Mouse (Mus musculus): ENCODE data around the gene Galns. TPM values are rescaled to one million over a fixed set of nuclear protein-coding genes. Genes with fewer than 3 reads are reported as not detected.
A peak's percentile ranks its signal among the peaks of the same experiment; 100 is the strongest.

Galns gene
- polyA plus RNA-seq, 1 experiment from 2014 or later: 8.0 TPM

DNA sequence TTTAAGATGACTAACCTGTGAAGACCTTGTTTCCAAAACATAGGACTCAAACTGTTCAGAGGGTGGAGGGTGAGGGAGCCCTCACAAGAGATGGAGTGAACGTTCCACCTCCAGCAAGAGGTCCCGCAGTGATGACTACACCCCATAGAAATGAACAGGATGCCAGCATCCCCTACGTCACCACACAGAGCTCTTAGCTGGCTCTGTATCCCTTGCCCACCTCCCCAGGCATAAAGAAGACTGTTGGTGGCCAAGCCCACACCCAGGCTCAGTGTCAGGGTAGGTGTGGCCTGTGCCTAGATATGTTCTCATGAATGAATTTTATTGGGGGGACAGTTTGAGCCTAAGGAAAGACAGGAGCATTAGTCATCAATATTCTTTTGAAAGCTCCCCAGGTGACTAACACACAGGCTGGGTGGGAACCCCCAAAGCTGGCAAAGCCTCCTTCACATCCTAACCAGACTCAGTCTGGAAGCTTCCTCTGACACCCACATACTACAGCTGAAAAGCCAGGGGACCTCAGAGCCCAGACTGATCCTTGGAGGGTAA is 62.3 kb downstream of the Galns start:
- Histone ChIP-seq H3K4me2 (peak overlapping the region; percentile 95), H3K36me3 (no peaks in the 10 kb centered on the region), H3K4me1 (replicated peaks) (peaks cover 57% of the 10 kb centered on the region), H3K9ac (no peak overlapping the region), H3K27me3 (no peaks in the 10 kb centered on the region), H3K27ac (peak overlapping the region; percentile 85; the same call in 1 of the 2 replicates), H3K9me3 (replicated peaks) (no peaks in the 10 kb centered on the region), H3K4me3 (peak overlapping the region; percentile 79)
- WGBS: 63% methylated on average over 3 of the region's 3 CpGs
- ATAC-seq (replicated peaks; ENCODE audit: insufficient number of reproducible peaks, insufficient read depth, low FRiP score, low read depth): no peak

DNA sequence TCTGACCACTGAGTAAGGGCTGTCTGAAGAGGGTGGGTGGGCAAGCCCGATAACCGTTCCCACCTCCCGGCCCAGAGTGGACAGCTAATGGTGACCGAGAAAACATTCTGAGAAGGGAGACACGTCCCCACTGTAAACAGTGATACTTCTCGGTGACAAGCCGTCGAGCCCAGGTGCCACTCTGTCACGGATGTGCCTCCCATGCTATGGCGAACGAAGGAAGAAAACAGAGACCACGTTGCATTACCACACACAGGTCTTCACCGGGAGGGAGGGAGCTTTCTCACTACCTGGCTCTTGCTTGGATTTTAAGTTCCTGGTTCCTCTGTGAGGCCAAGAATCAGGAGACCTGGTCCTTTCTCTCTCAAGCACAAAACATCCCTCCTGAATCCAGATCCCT is 62.9 kb downstream of the Galns start:
- ATAC-seq (replicated peaks; ENCODE audit: insufficient number of reproducible peaks, insufficient read depth, low FRiP score, low read depth): no peak
- Histone ChIP-seq H3K36me3 (no peaks in the 10 kb centered on the region), H3K27ac (peak overlapping the region; percentile 72), H3K4me1 (replicated peaks) (peaks cover 57% of the 10 kb centered on the region), H3K4me2 (peak overlapping the region; percentile 95), H3K4me3 (peak overlapping the region; percentile 79; the same call in 1 of the 2 replicates), H3K9me3 (replicated peaks) (no peaks in the 10 kb centered on the region), H3K9ac (peak overlapping the region; percentile 26), H3K27me3 (no peaks in the 10 kb centered on the region)
- 66% methylated on average over 13 of the region's 13 CpGs for WGBS

DNA sequence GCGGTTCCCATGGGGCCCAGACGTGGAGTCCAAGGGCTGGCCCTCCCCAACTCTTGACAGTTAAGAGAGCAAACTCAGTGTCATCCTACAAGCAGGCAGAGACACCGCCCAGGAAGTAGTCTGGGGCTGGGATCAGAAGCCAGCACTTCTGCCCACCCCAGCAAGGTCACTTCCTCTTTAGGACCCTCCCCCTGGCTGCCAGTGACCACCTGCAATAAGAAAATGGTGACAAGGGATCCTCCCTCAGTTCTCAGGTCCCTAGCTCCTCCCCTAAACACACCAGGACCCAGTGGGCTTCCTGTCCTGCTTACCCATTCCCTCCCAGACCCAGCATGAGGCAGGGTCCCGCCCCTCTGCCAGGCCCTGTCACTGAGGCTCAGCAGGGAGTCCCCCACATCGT is 63.4 kb downstream of the Galns start:
- no peak for ATAC-seq (replicated peaks; ENCODE audit: insufficient number of reproducible peaks, insufficient read depth, low FRiP score, low read depth)

DNA sequence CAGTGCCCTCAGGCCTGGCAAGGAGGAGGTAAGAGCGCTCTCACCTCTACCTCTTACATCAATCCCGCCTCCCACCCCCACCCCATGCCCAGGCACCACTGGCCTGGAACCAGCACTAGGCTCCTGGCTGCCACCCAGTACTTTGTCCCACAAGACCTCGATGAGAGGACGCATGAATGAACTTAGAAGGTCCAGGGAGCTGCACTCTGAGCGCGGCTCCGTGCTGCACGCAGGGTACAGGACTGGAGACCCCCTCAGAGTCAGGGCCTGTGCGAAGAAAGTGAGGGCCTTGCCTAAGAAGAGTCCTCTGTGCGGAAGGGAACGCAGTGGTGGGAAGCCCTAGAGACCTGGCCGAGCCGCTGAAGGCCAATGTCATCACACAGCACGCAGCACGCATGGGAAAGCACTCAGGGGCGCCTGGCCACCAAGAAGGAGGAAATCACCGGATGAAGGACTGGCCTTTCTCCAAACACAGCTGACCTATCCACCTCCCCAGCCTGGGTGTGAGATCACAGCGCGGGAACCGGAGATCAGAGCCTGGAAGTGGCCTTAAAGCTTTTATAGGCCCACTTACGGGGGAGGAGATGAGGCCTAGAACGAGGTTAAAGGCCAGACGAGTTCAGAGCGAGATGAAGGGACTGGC is 64.3 kb downstream of the Galns start:
- H3K4me1 ChIP-seq (replicated peaks): peaks cover 57% of the 10 kb centered on the region

More for the DNA sequence above, 63.4 kb downstream of the Galns start:
- WGBS: 39% methylated on average over 5 of the region's 5 CpGs
- peak overlapping the region; percentile 26 for H3K9ac ChIP-seq
- H3K4me1 ChIP-seq (replicated peaks): peaks cover 57% of the 10 kb centered on the region
- H3K4me2 ChIP-seq: peak overlapping the region; percentile 95
- peak overlapping the region; percentile 11; the same call in 1 of the 2 replicates for H3K4me3 ChIP-seq
- H3K9me3 ChIP-seq (replicated peaks): no peaks in the 10 kb centered on the region
- H3K27ac ChIP-seq: peak overlapping the region; percentile 72
- H3K27me3 ChIP-seq: no peaks in the 10 kb centered on the region
- 0 out of 2 replicates have a peak, but pooled peaks cover 4% of the 10 kb centered on the region for H3K36me3 ChIP-seq

DNA sequence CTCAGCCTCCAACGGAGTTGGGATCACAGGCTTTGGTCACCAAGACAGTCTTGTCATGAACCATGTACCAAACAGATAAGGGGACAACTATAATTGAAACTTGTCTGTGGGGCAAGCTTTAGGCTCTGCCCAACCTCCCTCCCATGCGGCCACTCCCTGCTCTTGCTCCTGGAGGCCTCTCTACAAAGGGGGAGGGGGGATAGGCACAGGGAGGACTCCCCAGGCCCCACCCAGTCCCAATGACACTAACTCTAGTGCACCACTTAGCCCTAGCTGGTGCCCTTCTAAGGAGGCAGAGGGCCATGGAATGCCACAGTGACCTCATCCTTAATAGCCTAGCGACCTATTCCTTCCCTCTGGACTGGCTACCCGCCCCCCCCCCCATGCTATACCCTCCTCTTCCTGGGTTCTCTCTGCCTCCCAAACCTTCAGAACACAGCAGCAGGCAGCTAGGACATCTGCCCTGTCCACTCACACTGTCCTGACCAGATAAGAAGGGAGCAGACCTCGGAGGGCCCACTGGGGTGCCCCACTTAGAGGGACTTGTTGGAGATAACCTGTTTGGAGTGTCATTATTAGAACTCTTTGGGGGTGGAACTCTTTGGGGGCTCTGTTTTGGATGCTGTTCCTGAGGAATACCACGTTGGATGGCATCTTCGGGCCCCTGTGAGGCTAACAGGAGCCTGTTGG is 65.1 kb downstream of the Galns start:
- no peaks in the 10 kb centered on the region for H3K9me3 ChIP-seq (replicated peaks)
- no peaks in the 10 kb centered on the region for H3K27me3 ChIP-seq
- H3K27ac ChIP-seq: peak overlapping the region; percentile 72
- 0 out of 2 replicates have a peak, but pooled peaks cover 4% of the 10 kb centered on the region for H3K36me3 ChIP-seq
- no peak overlapping the region for H3K4me3 ChIP-seq
- H3K4me1 ChIP-seq (replicated peaks): peaks cover 54% of the 10 kb centered on the region
- 65% methylated on average over 7 of the region's 7 CpGs for WGBS
- ATAC-seq (replicated peaks; ENCODE audit: insufficient number of reproducible peaks, insufficient read depth, low FRiP score, low read depth): no peak
- H3K4me2 ChIP-seq: peak overlapping the region; percentile 95; the same call in 1 of the 2 replicates
- 0 out of 2 replicates have a peak overlapping the region, but pooled peaks have one; percentile 31 for H3K9ac ChIP-seq

More for the DNA sequence above, 64.3 kb downstream of the Galns start:
- Histone ChIP-seq H3K27me3 (no peaks in the 10 kb centered on the region), H3K9me3 (replicated peaks) (no peaks in the 10 kb centered on the region), H3K4me3 (peak overlapping the region; percentile 11), H3K27ac (peak overlapping the region; percentile 72), H3K36me3 (0 out of 2 replicates have a peak, but pooled peaks cover 4% of the 10 kb centered on the region), H3K9ac (0 out of 2 replicates have a peak overlapping the region, but pooled peaks have one; percentile 31), H3K4me2 (peak overlapping the region; percentile 95)
- WGBS: 43% methylated on average over 24 of the region's 24 CpGs
- no peak for ATAC-seq (replicated peaks; ENCODE audit: insufficient number of reproducible peaks, insufficient read depth, low FRiP score, low read depth)

DNA sequence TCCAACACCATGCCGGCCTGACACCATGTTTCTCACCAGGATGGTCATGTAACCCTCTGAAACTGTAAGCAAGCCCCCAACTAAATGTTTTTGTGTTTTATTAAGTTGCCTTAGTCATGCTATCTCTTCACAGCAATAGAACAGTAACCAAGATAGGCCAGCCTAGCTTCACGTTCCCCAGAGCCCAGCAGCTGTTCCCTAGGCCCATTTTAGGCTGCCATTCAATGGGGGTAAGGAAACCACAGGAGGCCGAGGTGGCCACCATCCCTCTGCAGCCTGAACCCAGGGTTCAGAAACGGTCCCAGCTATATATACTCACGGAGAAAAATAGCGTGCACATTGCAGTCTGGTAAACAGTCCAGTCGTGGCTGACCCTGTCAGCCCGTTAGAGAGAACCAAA is 67.1 kb downstream of the Galns start:
- H3K4me1 ChIP-seq (replicated peaks): peaks cover 43% of the 10 kb centered on the region
- H3K27ac ChIP-seq: no peak overlapping the region
- no peak for ATAC-seq (replicated peaks; ENCODE audit: insufficient number of reproducible peaks, insufficient read depth, low FRiP score, low read depth)
- H3K9me3 ChIP-seq (replicated peaks): no peaks in the 10 kb centered on the region
- no peak overlapping the region for H3K9ac ChIP-seq
- WGBS: 83% methylated on average over 8 of the region's 8 CpGs
- H3K36me3 ChIP-seq: 0 out of 2 replicates have a peak, but pooled peaks cover 4% of the 10 kb centered on the region
- H3K4me3 ChIP-seq: no peak overlapping the region
- no peaks in the 10 kb centered on the region for H3K27me3 ChIP-seq
- H3K4me2 ChIP-seq: no peak overlapping the region

DNA sequence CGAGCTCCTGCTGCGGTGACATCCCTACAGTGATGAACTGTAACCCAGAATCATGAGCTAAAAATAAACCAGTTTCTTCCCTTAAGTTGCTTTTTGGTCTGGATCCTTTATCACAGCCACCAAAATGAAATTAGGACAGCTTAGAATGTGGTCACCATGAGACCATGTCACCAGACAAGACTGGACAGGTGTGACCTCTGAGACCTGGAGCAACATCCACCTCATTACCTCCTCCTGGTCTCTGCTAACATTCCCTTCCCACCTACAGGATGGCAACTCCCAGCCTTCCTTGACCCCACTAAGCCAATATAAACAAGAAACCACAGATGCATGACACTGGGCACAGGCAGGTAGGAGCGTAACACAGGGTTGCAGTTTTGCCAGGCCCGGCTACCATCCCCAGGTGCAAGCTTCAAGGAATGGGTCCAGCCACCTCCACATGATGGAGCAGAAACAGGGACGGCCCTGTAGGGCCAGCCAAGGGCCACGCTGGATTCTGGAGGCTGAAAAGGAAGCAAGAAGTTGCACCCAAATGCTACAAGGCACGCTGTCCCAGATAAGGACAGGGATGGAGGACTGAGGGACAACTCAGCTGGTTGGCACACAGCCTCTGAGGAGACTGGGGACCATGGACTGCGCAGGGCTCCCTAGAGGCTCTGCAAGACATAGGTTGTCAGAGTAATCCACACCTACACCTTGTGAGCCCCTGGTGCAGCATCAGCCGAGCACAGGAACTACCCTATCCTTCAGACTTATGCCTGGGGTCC is 72.8 kb downstream of the Galns start:
- ATAC-seq (replicated peaks; ENCODE audit: insufficient number of reproducible peaks, insufficient read depth, low FRiP score, low read depth): no peak
- no peak overlapping the region for H3K4me2 ChIP-seq
- no peaks in the 10 kb centered on the region for H3K9me3 ChIP-seq (replicated peaks)
- peaks cover 23% of the 10 kb centered on the region for H3K4me1 ChIP-seq (replicated peaks)
- H3K9ac ChIP-seq: no peak overlapping the region
- 0 out of 2 replicates have a peak, but pooled peaks cover 4% of the 10 kb centered on the region for H3K36me3 ChIP-seq
- H3K27ac ChIP-seq: no peak overlapping the region; the same call in 1 of the 2 replicates
- 81% methylated on average over 9 of the region's 9 CpGs for WGBS
- H3K4me3 ChIP-seq: no peak overlapping the region
- no peaks in the 10 kb centered on the region for H3K27me3 ChIP-seq

DNA sequence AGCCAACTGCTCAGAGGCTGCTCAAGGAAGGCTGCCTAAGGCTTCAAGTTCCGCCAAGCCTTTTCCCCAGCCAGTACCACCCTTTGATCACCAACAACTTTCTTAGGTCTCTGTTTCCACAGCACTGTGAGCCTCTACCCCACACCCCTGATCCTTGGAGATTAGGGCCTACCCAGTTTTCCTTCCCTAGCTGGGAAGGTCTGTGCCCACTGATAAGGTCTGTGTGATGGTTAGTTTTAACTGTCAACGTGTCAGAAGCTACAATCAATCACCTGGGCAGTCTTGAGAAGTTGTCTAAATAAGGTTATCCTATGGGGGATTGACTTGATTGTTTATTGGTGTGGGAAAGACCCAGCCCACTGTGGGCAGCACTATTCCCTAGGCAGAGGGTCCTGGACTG is 73.5 kb downstream of the Galns start:
- no peaks in the 10 kb centered on the region for H3K9me3 ChIP-seq (replicated peaks)
- no peaks in the 10 kb centered on the region for H3K27me3 ChIP-seq
- H3K27ac ChIP-seq: peak overlapping the region; percentile 75
- no peak for ATAC-seq (replicated peaks; ENCODE audit: insufficient number of reproducible peaks, insufficient read depth, low FRiP score, low read depth)
- H3K4me2 ChIP-seq: no peak overlapping the region
- H3K9ac ChIP-seq: peak overlapping the region; percentile 25; the same call in 1 of the 2 replicates
- H3K36me3 ChIP-seq: no peaks in the 10 kb centered on the region
- WGBS: 52% methylated on average over 2 of the region's 2 CpGs
- peaks cover 24% of the 10 kb centered on the region for H3K4me1 ChIP-seq (replicated peaks)
- H3K4me3 ChIP-seq: no peak overlapping the region

DNA sequence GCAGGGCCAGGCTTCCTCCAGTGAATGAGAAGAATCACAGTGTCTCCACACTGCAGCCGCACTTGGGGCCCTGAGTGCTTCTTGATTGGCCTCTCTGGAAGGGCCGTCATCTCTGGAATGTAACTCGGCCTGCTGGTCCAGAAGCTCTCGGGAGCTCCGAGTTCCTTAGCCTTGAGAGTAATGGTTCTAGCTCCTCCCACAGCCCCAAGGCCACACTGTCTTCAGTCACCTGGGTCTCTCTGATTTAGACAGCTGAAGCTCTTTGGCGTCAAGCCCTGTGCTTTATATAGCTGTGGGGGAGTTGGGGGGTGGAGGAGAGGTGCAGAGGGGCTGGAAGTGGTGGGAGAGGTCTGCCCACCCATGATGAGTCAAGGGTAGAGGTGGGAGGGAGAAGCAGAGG is 74.2 kb downstream of the Galns start:
- H3K4me2 ChIP-seq: peak overlapping the region; percentile 21
- peak overlapping the region; percentile 75 for H3K27ac ChIP-seq
- no peaks in the 10 kb centered on the region for H3K9me3 ChIP-seq (replicated peaks)
- peak overlapping the region; percentile 25; the same call in 1 of the 2 replicates for H3K9ac ChIP-seq
- 7% methylated on average over 6 of the region's 6 CpGs for WGBS
- H3K4me1 ChIP-seq (replicated peaks): peaks cover 28% of the 10 kb centered on the region
- no peaks in the 10 kb centered on the region for H3K27me3 ChIP-seq
- H3K4me3 ChIP-seq: no peak overlapping the region
- peak; percentile 67 for ATAC-seq (replicated peaks; ENCODE audit: insufficient number of reproducible peaks, insufficient read depth, low FRiP score, low read depth)
- no peaks in the 10 kb centered on the region for H3K36me3 ChIP-seq

DNA sequence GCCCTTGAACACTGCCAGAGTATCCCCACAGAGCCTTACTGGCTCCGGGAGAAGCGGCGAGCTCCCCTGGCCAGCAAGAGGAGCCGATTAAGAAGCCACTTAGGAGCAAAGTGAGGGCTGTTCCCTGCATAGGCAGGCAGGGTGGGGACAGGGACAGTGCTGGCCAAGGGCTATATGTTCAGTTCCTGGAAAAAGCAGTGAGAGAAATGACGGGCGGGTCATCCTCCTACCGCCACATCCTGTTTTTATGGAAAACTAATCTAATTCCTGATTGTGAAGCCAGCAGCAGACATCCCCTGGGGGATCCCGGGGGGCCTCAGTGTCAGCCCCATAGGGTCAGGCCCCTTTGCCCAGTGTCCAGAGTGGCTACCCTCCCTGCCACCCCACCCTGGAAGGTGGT is 80.0 kb downstream of the Galns start:
- peaks cover 33% of the 10 kb centered on the region for H3K4me1 ChIP-seq (replicated peaks)

More for the DNA sequence above, 80.0 kb downstream of the Galns start:
- Histone ChIP-seq H3K36me3 (no peaks in the 10 kb centered on the region), H3K27me3 (no peaks in the 10 kb centered on the region), H3K9ac (no peak overlapping the region), H3K9me3 (replicated peaks) (no peaks in the 10 kb centered on the region), H3K4me3 (no peak overlapping the region), H3K4me2 (peak overlapping the region; percentile 27; the same call in 1 of the 2 replicates), H3K27ac (peak overlapping the region; percentile 77)
- WGBS: 50% methylated on average over 8 of the region's 8 CpGs
- peak; percentile 27; the same call in 1 of the 2 replicates for ATAC-seq (replicated peaks; ENCODE audit: insufficient number of reproducible peaks, insufficient read depth, low FRiP score, low read depth)
